Mouse (Mus musculus): Measurements from ENCODE around the gene Prr11. TPM values are rescaled to one million over a fixed set of nuclear protein-coding genes. Genes with fewer than 3 reads are reported as not detected.
"Not testable (repeated sequence)": the region's sequence is repeated elsewhere in the genome, so short reads cannot be mapped to it uniquely, and the experiment has no call there.

Prr11 gene
- total RNA-seq, 1 experiment from 2014 or later = 11.0 TPM

DNA sequence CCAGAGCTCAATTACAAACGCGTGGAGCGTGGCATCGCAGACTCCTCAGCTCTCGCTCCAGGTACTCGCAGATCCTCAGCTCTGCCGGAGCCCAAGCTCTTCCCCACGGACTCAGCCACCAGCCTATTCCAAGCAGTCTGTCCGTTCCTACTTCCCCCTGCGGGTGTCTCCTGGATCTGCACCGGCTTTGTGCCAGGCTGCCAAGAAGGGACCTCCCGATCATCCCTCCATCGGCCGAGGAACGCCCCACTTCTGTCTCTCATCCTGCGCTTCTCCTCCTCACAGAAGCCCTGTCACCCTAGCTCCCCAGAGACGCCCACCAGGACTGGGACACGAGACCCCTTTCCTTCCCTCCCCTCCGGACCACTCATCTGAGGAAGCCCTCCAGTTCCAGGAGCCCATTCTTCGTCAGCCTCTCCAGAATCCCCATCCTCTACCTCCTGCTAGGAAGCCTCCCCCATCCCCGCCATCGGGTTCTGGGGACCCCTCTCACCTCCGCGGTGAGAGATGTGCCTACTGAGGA, 35.1 kb downstream of the Prr11 start:
- ATAC-seq (replicated peaks in 1 of 2; ENCODE audit: insufficient read depth in 1 of 2, low FRiP score in 2 of 2, low TSS enrichment in 1 of 2, low read depth in 1 of 2, poor library complexity in 2 of 2, severe bottlenecking in 2 of 2) = peak; percentile 48 to 52; a peak in 3 of 4 replicates

DNA sequence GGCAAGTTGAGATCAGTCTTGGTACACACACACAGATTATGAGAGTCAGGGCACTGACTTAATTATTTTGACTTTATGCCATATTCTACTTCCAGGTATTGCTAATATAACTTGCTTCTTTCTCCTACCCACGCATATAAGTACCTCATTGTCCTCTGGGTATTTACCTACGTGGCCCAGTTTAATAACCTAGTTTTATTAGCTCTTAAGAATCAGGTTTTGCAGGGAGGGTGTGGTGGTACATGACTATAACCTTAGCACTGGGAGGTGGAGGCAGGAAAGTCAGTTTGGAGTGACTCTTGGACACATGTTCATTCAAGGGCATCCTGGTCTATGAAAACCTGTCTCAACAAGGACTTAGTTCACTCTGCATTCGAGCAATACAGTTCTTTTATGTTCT, 46.4 kb downstream of the Prr11 start:
- ATAC-seq (replicated peaks in 1 of 2; ENCODE audit: insufficient read depth in 1 of 2, low FRiP score in 2 of 2, low TSS enrichment in 1 of 2, low read depth in 1 of 2, poor library complexity in 2 of 2, severe bottlenecking in 2 of 2) = no peak

DNA sequence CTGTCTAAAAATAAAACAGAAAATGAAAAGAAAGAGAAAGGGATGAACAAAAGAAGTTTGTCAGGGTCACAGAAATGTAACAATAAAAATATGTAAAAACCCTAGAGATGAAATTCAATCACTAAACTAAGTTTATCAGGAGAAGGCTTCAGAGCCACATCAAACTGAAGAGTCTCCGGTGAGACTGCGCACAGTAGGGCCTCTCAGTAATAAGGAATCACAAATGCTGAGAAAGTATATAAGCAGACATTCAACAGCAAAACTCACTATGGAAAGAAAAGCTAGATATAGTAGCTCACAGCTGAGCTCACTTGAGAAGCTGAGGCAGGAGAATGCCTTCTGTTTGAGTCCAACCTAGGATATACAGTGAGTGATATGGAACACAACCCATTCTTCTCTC, 48.1 kb downstream of the Prr11 start:
- ATAC-seq (replicated peaks in 1 of 2; ENCODE audit: insufficient read depth in 1 of 2, low FRiP score in 2 of 2, low TSS enrichment in 1 of 2, low read depth in 1 of 2, poor library complexity in 2 of 2, severe bottlenecking in 2 of 2) = no peak

- no peak for ATAC-seq (replicated peaks in 1 of 2; ENCODE audit: insufficient read depth in 1 of 2, low FRiP score in 2 of 2, low TSS enrichment in 1 of 2, low read depth in 1 of 2, poor library complexity in 2 of 2, severe bottlenecking in 2 of 2)
Measured at GRCm38 (mm10) chr11:87056286-87056685, 52.2 kb downstream of the Prr11 start.

DNA sequence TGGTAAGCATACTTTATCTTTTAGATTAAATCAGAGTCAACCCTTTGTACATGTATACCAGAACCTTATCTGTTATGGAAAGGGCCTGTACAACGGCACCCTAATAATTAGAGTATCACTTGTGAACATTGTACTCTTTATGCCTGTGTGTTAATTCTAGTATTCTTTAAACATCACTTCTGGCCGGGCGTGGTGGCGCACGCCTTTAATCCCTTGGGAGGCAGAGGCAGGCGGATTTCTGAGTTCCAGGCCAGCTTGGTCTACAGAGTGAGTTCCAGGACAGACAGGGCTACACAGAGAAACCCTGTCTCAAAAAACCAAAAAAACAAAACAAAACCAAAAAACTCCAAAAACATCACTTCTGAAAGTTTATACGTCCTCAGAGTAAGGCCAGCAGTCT, 59.6 kb downstream of the Prr11 start:
- not testable (repeated sequence) for ATAC-seq (replicated peaks in 1 of 2; ENCODE audit: insufficient read depth in 1 of 2, low FRiP score in 2 of 2, low TSS enrichment in 1 of 2, low read depth in 1 of 2, poor library complexity in 2 of 2, severe bottlenecking in 2 of 2)

GRCm38 (mm10) chr11:87046968-87047367, 61.5 kb downstream of the Prr11 start:
- no peak for ATAC-seq (replicated peaks in 1 of 2; ENCODE audit: insufficient read depth in 1 of 2, low FRiP score in 2 of 2, low TSS enrichment in 1 of 2, low read depth in 1 of 2, poor library complexity in 2 of 2, severe bottlenecking in 2 of 2)

DNA sequence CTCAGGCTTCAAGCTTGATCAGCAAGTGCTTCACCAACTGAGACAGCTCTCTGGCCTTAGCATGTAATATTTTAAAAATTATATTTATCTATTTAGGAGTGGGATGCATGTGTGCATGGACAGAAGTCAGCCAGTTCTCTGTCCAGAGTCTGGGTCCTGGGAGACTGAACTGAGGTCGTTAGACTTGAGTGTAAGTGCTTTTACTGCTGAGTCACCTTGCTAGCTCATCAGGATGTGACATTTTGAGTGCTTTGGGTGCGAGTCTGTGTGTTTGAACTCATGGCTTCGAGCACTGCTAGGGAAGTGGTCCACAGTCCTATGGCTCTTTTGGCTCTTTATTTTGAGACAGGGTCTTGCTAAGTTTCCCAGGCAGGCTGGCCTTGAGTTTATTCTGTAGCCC, 65.5 kb downstream of the Prr11 start:
- ATAC-seq (replicated peaks in 1 of 2; ENCODE audit: insufficient read depth in 1 of 2, low FRiP score in 2 of 2, low TSS enrichment in 1 of 2, low read depth in 1 of 2, poor library complexity in 2 of 2, severe bottlenecking in 2 of 2) = no peak

- peak; percentile 71 to 84 for ATAC-seq (replicated peaks in 1 of 2; ENCODE audit: insufficient read depth in 1 of 2, low FRiP score in 2 of 2, low TSS enrichment in 1 of 2, low read depth in 1 of 2, poor library complexity in 2 of 2, severe bottlenecking in 2 of 2)
Measured at GRCm38 (mm10) chr11:87039307-87039963, 69.1 kb downstream of the Prr11 start.

Other genes starting within 250 kb of the Prr11 start
- gene Ypel2, start 115.0 kb downstream of the Prr11 start, total RNA-seq (2017) = 5.4 and 5.5 TPM in 2 replicates
- gene Gdpd1, start 34.6 kb downstream of the Prr11 start, total RNA-seq (2017) = 1.3 and 2.3 TPM in 2 replicates
- gene Smg8, start 21.9 kb downstream of the Prr11 start, total RNA-seq (2017) = 17.6 and 19.5 TPM in 2 replicates
- 42.4 and 47.5 TPM in 2 replicates for gene Ska2, start 526 bp upstream of the Prr11 start, total RNA-seq (2017)
- 64.2 and 74.6 TPM in 2 replicates for gene Trim37, start 18.4 kb upstream of the Prr11 start, total RNA-seq (2017)

Data from hematopoietic stem cell, adult 5-6 weeks (primary cell).